Mouse (Mus musculus): Measurements from ENCODE around the gene Fbxo46. TPM values are rescaled to one million over a fixed set of nuclear protein-coding genes. Genes with fewer than 3 reads are reported as not detected.

Gene Fbxo46
- total and polyA plus RNA-seq, 3 experiments: 4.0 to 11.6 (median 6.1) TPM

DNA sequence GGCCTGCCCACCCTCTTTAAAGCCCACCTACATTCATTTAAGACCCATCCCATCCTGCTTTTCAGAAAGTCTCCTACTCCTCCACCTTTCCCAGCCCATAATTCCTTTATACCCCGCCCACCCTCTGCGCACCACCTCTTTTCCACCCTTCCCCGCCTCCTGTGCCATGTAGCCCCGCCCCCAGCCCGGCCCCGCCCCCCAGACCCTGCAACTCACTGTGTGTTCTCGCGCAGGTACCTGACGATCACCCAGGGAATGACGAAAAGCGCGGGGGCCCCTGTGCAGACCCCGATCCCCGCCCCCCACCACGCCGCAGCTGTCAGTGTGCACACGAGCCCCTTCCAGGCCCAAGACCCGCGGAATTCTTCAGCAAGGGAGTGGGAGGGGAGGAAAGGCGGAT lies 40.5 kb downstream of the Fbxo46 start:
- Histone ChIP-seq H3K4me2 (ENCODE audit: insufficient read depth, low read depth, poor library complexity, severe bottlenecking) (no peak overlapping the region), H3K27me3 (replicated peaks) (peaks cover 14% of the 10 kb centered on the region), H3K27ac (ENCODE audit: insufficient read depth, low read depth) (no peak overlapping the region), H3K4me3 (replicated peaks in 1 of 3; ENCODE audit: low read depth in 2 of 3, low read length in 2 of 3, poor library complexity in 1 of 3) (no peak overlapping the region), H3K36me3 (replicated peaks in 1 of 2; ENCODE audit: control insufficient read depth in 1 of 2, insufficient read depth in 1 of 2, low read length in 1 of 2) (peaks cover 2 to 35% of the 10 kb centered on the region in 2 experiments), H3K9me3 (replicated peaks; ENCODE audit: low read length) (no peaks in the 10 kb centered on the region), H3K79me2 (replicated peaks; ENCODE audit: control insufficient read depth, extremely low read depth, insufficient read depth, poor library complexity, severe bottlenecking) (no peaks in the 10 kb centered on the region), H3K4me1 (ENCODE audit: control insufficient read depth in 1 of 2, insufficient read depth in 2 of 2) (peaks cover 8 to 9% of the 10 kb centered on the region in 2 experiments), H3K9ac (ENCODE audit: insufficient read depth, low read depth) (no peak overlapping the region)
- in situ Hi-C loops (cut with MboI; ENCODE audit: low pct_ligation_motif_present, low pct_unique_long_range_greater_than_20kb, low sequenced_read_pairs): loop anchor here (10.0 kb wide), 1 partner anchor 195 kb away; the partner anchor contains the start of genes Cd3eap and Ppp1r13l
- dilution Hi-C loops (cut with MboI; ENCODE audit: extremely low pct_ligation_motif_present, extremely low pct_unique_long_range_greater_than_20kb, low sequenced_read_pairs): no loop called here
- DNase-seq (ENCODE audit: extremely low read depth): no peak
- TF ChIP-seq ELF1 (IDR thresholded peaks at IDR 0.05; ENCODE audit: low read depth, low read length): no peak
- TF ChIP-seq SIN3A (IDR thresholded peaks at IDR 0.05; ENCODE audit: low read length): no peak
- TF ChIP-seq HCFC1 (IDR thresholded peaks at IDR 0.05; ENCODE audit: low read depth, low read length): no peak
- TF ChIP-seq MAFK (IDR thresholded peaks at IDR 0.05; ENCODE audit: insufficient replicate concordance, low read length): no peak
- no peak for TF ChIP-seq TCF12 (IDR thresholded peaks at IDR 0.05; ENCODE audit: low read depth, low read length)
- no peak for TF ChIP-seq ZMIZ1 (IDR thresholded peaks at IDR 0.05; ENCODE audit: low read depth, low read length)
- TF ChIP-seq USF2 (conservative IDR thresholded peaks at IDR 0.05; ENCODE audit: low read depth, low read length): no peak

GRCm38 (mm10) chr7:19162928-19163327 lies 43.3 kb downstream of the Fbxo46 start:
- TF ChIP-seq CHD1 (IDR thresholded peaks at IDR 0.05; ENCODE audit: low read depth, low read length) (no peak), ZMIZ1 (IDR thresholded peaks at IDR 0.05; ENCODE audit: low read depth, low read length) (no peak), RCOR1 (conservative IDR thresholded peaks at IDR 0.05; ENCODE audit: low read depth, low read length) (no peak), EP300 (IDR thresholded peaks at IDR 0.05; ENCODE audit: low read length) (no peak), NRF1 (IDR thresholded peaks at IDR 0.05; ENCODE audit: low read depth, low read length) (no peak), SMC3 (IDR thresholded peaks at IDR 0.05; ENCODE audit: low read depth, low read length) (no peak), SIN3A (IDR thresholded peaks at IDR 0.05; ENCODE audit: low read length) (no peak), MAX (IDR thresholded peaks at IDR 0.05; ENCODE audit: low read length) (no peak), UBTF (IDR thresholded peaks at IDR 0.05; ENCODE audit: low read depth, low read length) (no peak), IRF4 (IDR thresholded peaks at IDR 0.05; ENCODE audit: low read depth, low read length) (no peak), E2F4 (IDR thresholded peaks at IDR 0.05; ENCODE audit: insufficient replicate concordance, low read depth, low read length) (no peak), PAX5 (IDR thresholded peaks at IDR 0.05; ENCODE audit: low read length) (no peak)
- peaks cover 0 to 9% of the 10 kb centered on the region in 2 experiments for H3K36me3 ChIP-seq (replicated peaks in 1 of 2; ENCODE audit: control insufficient read depth in 1 of 2, insufficient read depth in 1 of 2, low read length in 1 of 2)
- dilution Hi-C loops (cut with MboI; ENCODE audit: extremely low pct_ligation_motif_present, extremely low pct_unique_long_range_greater_than_20kb, low sequenced_read_pairs): no loop called here
- H3K9me3 ChIP-seq (replicated peaks; ENCODE audit: low read length): peaks cover 12% of the 10 kb centered on the region
- H3K4me2 ChIP-seq (ENCODE audit: insufficient read depth, low read depth, poor library complexity, severe bottlenecking): no peak overlapping the region
- peaks cover 33% of the 10 kb centered on the region for H3K27me3 ChIP-seq (replicated peaks)
- no peak overlapping the region for H3K27ac ChIP-seq (ENCODE audit: insufficient read depth, low read depth)
- no peak overlapping the region for H3K9ac ChIP-seq (ENCODE audit: insufficient read depth, low read depth)
- H3K79me2 ChIP-seq (replicated peaks; ENCODE audit: control insufficient read depth, extremely low read depth, insufficient read depth, poor library complexity, severe bottlenecking): no peaks in the 10 kb centered on the region
- H3K4me3 ChIP-seq (replicated peaks in 1 of 3; ENCODE audit: low read depth in 2 of 3, low read length in 2 of 3, poor library complexity in 1 of 3): no peak overlapping the region
- no peak for DNase-seq (ENCODE audit: extremely low read depth)
- in situ Hi-C loops (cut with MboI; ENCODE audit: low pct_ligation_motif_present, low pct_unique_long_range_greater_than_20kb, low sequenced_read_pairs): loop anchor here (10.0 kb wide), 1 partner anchor 192 kb away; the partner anchor contains the start of genes Cd3eap and Ppp1r13l
- H3K4me1 ChIP-seq (ENCODE audit: control insufficient read depth in 1 of 2, insufficient read depth in 2 of 2): peaks cover under 1 to 4% of the 10 kb centered on the region in 2 experiments; a peak in 2 of 4 replicates

All from CH12.LX (cell line).